Mouse (Mus musculus): ENCODE results near the gene Cela3b.
A peak's percentile ranks its signal among the peaks of the same experiment; 100 is the strongest.
"Not testable (repeated sequence)": the region's sequence is repeated elsewhere in the genome, so short reads cannot be mapped to it uniquely, and the experiment has no call there.

The Cela3b gene

DNA sequence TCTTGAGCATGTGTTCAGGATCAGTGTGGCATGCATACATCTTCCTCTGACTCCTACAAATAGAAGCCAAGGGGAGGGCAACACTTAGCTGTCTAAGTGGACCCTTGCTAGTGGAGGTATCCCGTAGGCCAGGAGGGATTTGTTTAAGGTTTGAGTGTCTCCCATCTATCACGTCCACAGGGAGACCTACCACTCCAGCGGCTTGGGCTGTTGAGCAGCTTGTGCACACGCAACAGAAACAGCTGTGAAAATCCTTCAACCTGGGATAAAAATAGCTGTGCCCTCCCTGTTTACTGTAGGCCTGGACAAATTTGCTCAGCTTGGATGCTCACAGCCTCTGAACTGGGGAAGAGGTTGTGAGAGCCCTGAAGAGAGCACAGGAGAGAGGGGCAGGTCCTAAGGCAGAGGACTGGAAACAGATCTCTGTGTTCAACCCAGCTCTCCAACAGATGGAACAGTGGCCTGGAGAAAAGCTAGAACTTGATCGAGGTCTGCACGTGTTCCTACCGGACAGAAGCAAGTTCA, 18.1 kb downstream of the Cela3b start:
- DNase-seq = not testable (repeated sequence)

DNA sequence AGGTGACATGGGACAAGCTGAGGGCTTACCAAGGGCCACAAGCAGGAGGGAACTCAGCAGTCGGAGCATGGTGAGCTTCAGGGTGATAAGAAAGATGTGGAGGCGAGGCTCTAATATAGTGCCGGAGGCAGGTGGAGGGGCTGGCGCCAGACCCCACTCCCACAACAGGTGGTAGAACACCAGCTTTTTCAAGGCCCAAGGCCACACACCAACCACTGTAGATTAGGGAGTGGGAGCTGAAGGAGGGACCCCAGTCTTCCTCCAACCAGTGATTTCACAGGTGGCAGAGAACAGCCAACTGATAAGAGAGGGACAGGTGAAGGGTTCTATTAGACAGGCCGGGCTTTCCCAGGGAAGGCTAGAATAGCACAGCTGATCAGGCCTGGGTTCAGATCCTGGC, 20.6 kb downstream of the Cela3b start, which contains the start of gene Cela3a:
Gene Cela3a, minus strand, starts transcription at position 101 of the 400 bp plus-strand sequence.
- no peak for DNase-seq

DNA sequence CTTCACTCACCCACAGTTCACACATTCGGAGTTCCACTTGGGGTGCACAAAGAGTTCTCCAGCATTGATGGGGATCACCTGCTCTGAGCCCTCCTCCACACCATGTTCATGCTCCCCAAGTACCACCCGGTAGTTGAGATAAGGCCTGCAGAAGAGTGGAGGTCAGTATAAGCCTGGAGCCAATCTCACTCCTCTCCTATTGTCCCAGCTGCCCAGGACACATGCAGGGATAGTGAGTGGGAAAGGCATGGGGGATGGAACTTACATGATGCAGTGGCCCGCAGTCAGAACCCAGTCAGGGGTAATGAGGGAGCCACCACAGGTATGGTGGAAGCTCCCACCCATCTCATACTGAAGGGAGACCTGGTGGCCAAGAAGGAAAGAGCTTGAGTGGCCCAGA, 24.8 kb downstream of the Cela3b start:
- DNase-seq = no peak

DNA sequence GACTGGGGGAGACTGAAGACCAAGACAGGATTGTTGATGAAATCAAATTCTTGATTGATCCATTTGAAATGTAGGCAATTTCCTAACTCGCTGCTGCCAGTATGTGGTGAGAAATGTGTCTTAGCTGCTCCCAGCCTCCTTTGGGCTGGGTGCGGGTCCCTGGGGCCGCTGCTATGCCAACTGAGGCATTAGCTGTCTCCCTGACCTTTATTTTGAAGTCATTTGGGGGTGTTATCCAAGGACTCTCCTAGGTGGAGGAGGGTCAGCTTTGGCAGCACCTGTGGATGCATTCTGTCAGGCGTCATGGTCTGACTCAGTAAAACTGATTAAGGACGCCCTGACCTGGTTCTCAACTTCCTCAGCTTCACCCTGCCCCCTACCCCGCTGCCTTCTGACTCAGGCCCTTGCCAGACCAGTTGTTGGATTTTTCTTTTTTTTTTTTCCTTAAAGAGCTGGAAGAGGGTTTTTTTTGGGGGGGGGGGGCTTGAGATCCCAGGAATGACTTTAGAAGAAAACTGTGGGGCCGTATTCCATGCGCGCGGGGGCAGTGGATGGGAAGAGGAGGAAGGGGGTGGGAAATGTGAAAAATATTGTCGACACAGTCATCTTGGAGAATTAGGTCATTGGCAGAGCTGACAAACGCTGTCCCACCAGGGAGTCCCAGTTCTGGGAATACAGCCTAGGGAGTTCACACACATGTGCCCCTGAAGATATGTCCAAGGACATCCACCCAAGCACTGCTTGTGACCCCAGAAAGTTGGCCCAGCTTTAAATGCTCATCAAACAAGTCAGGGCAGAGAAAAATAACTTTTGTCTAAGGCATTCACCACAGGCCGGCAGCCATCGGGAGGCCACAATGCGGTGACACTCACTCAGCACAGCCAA, 33.5 kb downstream of the Cela3b start:
- DNase-seq = peak; percentile 76

DNA sequence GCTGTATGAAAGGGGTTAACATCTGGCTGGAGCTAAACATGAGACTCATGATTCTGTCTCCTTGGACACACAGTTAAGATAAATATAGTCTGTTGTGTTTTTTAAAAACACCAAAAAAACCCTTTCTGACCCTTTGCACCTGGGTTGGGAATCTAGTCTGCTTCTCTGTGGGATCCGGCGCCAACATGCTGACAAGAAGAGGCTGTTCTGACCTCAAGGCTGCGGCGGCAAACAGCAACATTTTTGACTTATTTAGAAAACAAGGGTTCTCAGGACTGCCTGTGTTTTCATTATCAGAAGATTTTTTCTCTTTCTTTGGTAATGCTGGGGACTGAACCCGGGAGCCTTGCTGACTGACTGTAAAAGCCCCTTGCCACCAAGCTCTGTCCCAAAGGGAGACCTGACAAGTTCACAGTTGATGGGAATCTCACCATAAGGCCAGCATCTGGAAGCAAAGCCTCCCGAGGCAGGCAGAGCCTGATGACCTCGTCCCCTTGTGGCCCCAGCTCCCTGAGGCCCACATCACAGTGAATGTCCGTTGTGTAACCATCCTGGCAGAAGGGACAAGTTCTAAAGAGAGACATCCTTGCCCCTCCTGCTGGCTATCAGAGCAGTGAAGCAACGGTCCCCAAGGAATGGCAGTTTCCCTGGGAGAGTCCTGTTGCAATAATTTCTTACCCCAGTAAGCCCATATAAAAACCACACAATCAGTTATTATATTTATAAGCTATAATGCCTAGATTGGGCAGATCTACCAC, 36.8 kb downstream of the Cela3b start:
- DNase-seq = no peak

- DNase-seq = no peak
Measured at GRCm38 (mm10) chr4:137392874-137393273, 37.5 kb downstream of the Cela3b start.

DNA sequence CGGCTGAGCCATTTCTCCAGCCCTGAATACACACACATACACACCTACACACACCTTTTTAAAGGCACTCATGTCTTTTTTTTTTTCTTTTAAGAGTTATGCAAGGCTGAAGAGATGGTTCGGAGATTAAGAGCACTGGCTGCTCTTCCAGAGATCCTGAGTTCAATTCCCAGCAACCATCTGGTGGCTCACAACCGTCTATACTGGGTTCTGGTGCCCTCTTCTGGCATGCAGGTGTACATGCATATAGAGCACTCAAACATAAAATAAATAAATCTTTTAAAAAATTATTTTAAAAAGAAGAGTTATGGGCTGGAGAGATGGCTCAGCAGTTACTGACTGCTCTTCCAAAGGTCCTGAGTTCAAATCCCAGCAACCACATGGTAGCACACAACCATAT, 39.1 kb downstream of the Cela3b start:
- no peak for DNase-seq

DNA sequence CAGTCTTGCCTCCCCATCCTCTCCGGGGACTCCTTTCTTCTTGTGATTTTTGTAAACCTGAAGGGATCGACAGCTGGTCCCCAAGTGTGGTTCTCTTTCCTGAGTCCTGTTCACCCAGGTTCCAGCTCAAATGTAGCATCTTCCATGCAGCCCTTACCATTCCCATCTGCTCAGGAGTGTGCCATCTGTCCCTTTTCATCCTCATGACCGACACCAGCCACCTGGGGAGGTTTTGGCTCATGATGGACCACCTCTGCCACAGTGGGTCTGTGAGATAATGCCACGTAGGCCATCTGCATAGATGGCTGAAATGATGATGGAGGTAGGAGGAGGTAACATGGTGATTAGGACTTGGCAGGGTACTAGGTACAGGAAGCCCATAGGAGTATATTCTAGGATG, 40.1 kb downstream of the Cela3b start:
- peak; percentile 57 for DNase-seq

DNA sequence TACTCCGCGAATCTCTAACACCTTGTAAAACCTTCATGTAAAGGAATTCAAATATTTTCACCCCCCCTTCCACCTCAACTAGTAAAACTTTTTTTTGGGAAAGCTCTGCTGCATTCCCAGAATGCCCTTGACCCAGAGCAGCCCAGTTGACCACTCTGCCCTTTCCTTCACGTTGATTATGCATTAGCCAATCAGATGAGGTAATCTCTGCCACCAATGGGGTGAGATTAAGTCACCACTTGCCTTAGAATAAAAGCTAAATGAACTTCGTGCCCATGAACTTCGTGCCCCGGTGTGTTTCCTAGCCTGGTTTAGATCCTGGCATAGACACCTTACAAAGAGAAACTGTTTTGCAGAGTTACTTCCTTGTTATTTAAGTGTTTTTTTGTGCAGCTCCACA, 41.4 kb downstream of the Cela3b start:
- DNase-seq = no peak

DNA sequence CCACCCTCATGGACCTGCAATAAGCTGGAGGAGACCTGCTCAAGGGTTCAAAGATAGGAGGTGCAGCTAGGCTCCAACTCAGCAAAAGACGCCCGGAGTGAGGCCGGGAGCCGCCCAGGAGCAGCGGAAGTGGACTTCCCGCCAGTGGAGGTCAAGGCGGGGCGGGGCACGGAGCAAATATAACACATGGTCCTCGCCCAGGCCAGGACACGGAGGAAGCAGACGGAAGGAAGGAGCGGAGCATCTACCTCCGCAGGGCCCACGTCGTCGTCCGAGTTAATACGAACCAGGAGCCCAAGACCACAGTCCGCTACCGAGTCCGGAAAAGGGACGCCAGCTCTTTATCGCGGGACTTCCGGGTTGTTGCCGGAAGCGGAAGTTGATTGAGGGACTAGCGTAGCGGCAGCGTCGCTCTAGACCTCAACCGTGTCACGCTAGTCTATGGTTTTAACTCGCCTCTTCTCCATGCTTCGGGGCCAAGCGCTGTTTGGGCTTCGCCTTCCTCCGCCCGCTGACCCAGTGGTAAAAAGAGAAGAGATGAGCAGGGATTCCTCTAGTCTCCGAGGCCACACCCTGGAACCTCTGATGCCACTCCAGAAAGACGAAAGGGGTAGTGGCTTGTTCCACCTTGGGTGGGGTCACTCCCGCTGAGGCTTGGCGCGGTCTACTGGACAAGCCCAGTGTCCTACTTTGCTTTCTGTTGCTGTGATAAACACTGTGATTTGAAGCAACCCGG, 42.1 kb downstream of the Cela3b start:
- DNase-seq = peak; percentile 86

DNA sequence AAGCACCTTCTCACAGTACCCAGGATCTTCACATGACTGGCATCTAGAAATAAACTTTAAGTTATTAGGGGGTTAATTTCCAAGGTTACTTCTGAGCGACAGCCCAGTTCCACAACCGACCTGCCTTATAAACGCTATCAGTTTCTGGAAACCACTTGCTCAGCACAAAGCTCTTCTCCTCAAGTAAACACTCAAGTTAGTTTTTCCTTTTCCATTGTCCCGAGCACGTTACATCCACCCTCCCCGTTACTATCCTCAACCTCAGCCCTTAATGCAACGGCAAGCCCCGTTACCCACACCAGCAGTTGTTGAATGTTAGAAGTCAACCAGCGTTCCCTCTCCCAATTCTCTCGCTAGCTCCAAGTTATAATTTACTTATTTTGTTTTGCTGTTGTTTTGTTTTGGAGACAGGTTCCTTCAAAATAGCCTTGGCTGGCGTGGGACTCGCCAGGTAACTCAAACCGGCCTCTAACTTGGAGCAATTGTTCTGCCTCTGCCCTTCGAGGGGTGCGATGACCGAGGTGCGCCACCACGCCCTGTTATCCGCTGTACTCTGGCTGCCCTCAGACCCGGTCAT, 42.8 kb downstream of the Cela3b start:
- no peak for DNase-seq

DNA sequence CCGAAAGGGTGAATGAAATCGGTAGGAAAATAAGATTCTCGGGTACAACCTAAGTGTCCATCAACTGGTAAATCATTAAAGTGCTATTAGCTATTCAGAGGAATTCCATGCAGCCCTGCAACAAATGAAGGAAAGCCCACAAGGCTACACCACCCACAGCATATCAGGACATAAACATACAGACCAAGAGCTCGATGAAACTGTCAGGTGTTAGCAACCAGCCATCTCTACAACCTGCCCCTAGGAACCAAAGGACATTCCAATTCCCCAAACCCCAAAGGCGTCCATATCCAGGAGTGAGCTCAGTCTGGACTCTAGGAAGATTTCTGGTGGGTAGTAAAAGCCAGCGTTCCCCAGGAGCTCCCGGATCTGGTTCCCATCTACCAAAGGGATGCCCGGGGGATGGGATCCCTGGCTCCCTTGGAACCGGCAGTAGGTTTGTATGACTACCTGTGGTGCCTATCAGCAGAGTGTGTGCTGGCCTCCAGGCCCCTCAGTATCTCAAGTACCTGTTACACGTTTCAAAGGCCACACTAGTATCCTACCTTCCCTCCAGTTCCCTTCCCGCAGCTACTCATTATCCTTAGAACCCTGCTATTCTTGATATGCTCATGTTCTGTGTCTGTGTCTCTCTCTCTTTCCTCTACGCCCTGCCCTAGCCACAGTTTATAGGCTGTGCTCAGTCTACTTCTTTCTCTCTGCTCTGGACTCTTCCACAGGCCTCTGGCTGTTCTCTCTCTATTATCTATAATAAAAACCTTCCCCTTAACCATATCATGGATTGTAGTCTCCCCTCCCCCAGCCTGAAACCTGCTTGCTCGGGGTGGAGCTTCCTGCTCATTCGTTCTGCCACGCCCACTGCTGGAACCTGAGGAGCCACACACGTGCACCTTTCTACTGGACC, 49.4 kb downstream of the Cela3b start:
- no peak for DNase-seq

- no peak for DNase-seq
Measured at GRCm38 (mm10) chr4:137379713-137380255, 50.6 kb downstream of the Cela3b start.

DNA sequence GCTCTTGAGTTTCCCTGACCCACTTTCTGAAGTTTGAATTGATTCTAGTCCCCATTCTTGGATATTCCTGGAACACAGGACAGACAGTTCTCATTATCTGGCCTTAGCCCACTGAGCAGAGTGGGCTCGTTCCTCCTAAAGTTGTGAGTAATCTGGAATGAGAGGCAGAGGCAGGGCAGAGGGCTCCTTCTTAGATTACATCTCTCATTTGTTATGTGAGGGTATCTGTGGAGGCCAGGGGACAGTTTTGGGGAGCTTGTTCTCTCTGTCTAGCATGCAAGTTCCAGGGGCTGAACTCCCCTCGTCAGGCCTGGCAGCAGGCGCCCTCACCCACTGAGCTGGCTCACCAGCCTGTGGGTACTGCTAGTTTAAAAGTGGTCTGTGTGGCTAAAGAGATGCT, 51.3 kb downstream of the Cela3b start:
- no peak for DNase-seq

- no peak for DNase-seq
Measured at GRCm38 (mm10) chr4:137377526-137378304, 52.6 kb downstream of the Cela3b start.

GRCm38 (mm10) chr4:137376778-137377177, 53.6 kb downstream of the Cela3b start:
- peak; percentile 12 for DNase-seq

DNA sequence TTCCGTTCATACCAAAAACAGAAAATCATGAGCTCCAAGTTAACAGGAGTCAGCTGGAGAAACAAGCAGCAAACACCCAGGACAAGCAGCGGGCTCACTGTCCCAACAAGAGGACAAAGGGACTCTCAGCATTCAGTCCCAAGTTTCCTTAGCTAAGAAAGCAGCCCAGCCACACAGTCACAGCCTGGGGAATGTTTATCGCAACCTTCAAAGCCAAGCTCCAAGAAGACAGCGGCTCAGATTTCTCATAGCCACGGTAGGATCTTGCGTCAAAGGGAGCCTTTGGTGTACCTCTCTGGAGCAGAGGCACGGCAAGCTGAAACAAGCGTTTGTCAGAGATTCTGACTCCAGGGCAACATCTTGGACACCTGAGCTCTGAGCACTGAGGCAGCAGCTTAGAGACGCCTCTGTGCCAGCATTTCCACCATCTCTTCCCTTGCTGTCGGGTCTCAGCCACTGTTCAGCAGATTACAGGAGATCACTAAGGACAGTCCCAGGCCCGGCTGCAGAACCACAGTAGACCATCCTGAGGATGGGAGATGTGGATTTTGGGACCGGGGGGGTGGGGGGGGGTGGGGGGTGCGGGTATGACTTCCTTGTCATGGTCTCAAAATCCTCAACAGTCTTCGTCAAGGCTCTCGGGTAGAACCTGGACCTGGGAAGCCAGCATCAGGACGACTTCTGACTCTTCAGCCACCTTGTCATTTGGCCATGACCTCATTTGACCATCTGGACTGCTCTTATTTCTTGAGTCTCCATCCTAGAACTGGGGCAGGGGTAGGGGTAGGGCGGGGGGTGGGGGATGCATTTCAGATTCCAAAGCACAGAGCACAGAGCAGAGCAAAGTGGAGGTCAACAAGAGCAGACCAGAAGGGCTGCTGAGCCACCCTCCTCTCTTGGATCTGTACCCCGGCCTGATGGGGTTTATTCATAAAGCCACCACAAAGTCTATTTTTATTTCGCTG, 54.7 kb downstream of the Cela3b start:
- no peak for DNase-seq

DNA sequence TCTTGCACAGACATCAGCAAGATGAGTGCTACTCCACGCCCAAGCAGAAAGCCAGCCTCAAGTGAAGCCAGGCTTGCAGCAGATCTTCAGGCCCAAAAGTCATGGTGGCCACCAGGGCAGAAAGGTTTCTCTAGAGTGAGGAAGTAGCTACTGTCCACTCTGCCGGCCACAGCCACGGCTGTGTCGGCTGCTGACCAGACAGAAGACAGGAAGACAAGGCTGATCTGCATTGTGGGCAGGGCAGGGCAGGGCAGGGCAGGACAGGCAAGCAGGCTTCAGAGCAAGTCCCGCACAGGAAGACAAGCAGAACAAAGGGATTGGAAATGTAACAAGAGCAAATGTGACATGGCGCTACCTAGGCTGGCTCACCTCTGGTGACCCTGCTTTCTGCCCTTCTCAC, 56.6 kb downstream of the Cela3b start:
- peak; percentile 15 for DNase-seq
